Mouse (Mus musculus): ENCODE data around the gene Vmp1.

Gene Vmp1

DNA sequence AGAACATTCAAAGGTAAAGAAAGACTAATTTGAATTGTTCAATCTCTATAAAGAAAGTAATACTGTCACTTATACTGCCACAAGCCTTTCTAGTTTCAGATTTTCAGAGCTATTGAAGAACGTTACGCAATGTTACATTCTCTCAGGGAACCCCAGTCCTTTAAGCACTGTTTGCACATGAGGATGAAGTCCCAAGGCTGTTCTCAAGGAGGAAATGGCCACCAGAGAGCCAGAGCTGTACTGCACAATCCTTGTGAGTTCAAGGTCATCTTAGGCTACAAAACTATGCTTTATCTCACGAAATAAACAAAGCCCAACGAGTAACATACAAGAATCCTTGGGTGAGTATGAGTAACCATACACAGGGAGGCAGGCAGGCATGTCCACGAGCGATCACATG lies 49.2 kb downstream of the Vmp1 start:
- DNase-seq (ENCODE audit: low spot score), result no peak

DNA sequence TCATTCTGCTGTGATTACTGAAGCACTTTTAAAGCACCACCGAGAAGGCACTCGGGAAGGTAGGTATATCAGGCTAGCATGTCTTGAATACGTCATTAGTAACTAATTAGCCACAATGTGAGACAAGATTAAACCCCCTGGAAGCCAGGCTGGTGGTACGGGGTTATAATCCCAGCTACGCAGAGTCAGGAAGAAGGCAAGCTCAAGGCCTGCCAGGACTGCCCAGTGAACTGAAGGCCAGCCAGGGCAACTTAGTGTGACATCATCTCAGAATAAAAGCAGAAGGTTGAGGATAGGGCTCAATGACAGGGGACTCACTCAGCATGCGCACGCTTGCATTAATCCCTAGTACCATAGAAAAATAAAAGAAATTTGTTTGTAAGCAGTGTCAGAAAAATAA lies 53.7 kb downstream of the Vmp1 start:
- DNase-seq (ENCODE audit: low spot score), result no peak

DNA sequence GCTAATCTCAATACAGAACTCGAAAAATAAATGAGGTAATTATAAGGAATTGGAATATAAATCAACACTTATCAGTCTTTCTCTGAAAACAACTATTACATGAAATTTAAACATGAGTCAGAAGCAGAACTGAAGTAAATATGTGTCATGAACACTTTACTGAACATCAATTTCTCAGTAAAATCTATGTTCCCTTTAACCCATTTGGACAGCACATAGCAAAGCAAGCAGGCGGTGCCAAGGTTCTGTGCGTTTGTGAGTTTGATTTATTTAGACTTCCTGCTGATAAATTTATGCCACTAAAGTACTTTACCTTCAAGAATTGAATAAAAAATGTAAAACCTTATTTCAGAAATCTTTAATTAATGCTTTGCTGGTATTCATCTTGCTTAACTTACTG lies 54.2 kb downstream of the Vmp1 start:
- no peak for DNase-seq (ENCODE audit: low spot score)

DNA sequence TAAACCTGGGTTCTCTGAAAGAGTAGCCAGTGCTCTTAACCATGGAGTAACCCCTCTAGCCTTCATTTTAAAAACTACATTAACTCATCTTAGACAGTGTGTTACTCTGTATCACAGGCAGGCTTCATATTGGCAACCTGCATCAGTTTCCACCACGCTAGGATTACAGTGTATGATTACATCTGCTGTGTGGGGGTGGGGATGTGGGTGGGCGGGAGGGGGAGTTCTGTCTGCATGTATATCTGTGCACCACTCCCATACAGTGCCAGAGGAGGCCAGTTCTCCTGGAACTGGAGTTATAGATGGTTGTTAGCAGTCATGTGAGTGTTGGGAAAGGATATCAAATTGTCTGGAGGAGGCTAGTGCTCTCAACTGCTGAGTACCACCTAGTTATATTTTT lies 55.2 kb downstream of the Vmp1 start:
- DNase-seq (ENCODE audit: low spot score), result peak; percentile 43

DNA sequence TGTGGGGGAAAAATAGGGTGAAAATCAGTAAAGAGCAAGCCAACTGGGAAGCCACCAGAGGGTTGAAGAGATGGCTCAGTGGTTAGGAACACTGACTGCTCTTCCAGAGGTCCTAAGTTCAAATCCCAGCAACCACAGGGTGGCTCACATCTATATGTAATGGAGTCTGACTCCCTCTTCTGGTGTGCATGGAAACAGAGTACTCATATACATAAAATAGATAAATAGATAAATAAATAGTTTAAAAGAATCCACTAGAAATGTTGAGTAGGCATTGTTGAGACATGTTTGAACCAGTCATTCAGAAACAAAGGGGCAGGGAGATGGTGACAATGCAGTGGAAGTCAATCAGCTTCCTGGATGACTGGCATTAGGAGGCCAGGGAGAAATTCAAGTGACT lies 56.0 kb downstream of the Vmp1 start:
- DNase-seq (ENCODE audit: low spot score), result no peak

DNA sequence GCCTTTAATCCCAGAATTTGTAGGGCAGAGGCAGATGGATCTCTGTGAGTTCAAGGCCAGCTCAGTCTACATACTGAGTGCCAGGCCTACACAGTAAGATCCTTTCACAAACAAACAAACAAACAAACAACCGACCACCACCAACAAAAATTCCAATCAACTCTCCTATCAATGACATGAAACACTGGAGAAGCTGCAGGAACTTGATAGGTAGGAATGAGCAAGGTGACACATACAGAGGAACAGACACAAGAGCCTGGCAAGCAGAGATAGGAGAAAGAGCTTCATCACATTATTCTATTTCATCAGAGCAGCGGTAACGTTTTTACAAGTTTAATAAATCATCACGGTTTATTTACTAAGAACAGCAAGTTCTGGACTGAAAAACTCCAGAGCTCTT lies 56.9 kb downstream of the Vmp1 start:
- peak; percentile 52 for DNase-seq (ENCODE audit: low spot score)

DNA sequence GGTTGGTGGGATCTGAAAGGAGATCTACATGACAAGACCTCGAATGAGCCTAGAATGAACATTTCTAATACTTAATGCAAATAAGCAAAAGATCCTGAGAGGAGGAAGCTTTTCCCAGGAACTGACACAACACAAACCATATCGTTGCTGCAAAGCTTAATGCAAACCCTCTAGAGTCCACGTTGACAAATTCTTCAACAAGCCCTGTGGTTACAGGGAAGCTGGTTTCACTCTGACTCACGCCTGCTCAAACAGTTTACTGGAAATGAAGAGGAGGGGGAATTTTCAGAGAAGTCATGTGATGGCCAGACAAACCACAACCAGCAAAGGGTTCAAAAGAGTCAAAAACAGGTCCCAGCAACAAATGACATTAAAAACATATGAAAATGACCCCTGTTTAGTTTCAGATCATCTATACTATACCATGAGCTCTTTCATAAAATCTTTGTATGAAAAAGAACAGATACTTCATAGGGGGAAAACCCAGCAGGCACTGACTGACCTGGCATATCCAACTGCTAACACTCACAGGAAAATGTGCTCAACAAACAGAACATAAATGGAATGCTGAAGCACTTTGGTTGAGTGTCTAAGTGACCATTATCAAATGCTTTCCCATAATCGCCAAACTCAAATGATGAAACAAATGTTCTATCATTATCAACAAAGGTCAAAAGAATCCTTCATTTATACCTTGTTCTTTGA lies 59.2 kb downstream of the Vmp1 start:
- no peak for DNase-seq (ENCODE audit: low spot score)

DNA sequence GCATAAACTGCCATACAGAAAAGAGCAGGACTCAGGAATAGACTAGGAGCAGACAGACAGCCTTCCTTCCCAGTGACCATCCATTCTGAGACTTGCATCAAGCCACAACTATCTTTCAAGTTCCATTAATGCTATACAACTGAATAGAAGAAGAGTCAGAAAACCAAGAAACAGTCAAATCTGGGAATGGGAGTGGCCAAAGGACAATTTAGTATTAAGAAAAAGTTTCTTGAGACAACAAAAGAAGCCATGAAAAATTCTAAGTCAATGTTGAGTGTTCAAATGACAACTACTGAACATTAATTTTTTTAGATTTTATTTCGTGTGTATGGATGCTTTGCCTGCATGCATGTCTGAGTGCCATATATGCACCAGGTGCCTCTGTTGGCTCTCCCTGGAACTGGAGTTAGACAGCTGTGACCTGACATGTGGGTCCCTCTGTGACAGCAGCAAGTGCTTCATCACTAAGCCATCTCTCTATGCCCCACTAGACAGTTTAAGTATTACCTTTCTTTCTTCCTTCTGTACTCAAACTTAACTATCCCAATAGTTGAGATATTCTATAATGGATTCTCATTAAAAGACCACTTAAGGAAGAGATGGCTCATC lies 60.1 kb downstream of the Vmp1 start:
- no peak for DNase-seq (ENCODE audit: low spot score)

DNA sequence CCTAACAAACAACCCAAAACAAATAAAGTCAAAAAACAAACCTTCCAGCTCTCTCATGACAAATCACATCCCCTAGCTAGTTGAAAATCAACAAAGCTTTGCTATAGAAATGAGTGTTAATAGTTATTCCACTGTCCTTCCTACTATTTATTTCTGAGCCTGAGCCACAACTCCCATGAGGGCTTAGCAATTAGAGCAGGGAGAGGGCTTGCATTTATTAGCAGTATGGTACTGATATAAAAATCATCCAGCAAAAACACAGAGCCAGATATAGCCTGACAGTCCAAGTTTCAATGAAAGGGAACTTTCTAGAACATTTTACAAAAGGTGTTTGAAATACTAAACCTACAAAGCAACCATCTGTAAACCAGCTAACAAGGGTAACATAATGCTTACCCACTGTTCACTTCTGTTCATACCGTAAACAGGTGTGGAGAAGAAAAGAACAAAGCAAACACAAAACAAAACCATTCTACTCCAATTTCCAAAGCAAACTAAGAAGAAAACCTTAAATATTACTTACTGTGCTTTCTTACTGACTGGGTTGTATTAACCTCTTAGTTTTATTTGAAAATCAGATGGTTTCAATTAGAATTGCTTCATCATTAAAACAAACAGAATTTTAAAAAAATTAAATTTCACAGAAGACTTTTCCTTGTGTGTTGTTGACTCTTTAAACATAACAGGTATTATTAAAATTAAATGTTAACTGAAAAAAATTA lies 61.3 kb downstream of the Vmp1 start:
- DNase-seq (ENCODE audit: low spot score), result no peak

DNA sequence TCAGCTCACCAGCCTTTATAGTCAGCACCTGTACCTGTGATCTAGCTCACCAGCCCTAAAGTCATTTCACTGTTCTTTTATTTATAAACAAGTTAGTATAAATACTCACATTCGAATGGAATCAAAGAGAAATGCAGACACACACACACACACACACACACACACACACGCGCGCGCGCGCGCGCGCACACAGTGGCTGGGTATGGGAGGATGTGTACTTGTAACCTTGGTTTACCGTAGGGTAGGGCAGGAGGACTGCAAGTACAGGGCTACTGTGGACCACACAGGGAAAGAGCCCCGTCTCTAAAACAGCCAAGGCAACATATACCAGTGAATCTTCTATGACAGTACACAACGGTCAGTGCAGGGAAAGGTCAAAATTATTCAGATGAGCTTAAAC lies 62.5 kb downstream of the Vmp1 start:
- DNase-seq (ENCODE audit: low spot score), result no peak

DNA sequence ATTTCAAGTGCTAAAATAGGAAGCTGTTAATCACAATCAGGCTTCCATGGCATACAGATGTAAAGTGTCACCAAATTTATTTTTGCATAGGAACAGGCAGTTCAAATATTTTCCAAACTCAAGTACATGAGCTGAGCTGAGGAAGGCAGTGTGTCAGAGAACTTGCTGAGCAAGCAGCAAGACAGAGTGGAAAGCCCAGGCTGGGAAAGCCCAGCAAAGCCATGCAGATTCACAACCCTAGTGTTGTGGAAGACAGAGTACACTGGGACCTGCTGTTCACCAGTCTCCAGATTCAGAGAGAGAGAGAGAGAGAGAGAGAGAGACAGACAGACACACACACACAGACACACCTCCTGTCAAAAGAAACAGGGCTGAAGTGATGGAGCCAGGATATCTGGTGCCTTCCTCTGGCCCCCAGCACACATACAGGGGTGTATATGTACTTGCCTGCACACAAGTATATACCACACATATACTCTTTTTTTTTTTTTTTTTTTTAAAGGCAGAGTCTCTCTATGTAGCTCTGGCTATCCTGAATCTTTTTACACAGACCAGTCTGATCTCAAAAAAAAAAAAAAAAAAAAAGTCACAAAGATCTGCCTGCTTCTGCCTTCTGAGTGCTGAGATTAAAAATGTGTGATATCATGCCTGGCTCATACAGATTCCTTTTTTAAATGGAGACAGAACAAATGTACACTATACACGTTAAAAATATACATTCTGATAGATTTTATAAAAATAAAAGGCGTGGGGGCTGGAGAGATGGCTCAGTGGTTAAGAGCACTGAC lies 64.9 kb downstream of the Vmp1 start:
- DNase-seq (ENCODE audit: low spot score), result no peak

DNA sequence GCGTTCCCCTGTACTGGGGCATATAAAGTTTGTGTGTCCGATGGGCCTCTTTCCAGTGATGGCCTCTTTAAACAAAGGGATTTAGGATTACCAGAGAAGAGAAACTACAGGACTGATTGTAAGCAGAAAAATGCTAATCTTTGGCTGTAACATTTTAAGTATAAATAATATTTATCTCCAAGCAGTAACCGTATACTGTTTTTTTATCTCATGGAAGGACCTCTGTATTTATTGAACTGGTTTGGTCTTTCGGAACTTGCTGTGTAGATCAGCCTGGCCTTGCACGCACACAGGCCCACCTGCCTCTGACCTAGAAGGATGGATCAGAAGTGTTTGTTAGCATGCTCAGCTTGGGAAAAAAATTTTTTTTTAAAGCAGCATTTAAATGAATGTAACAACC lies 69.0 kb downstream of the Vmp1 start:
- no peak for DNase-seq (ENCODE audit: low spot score)

DNA sequence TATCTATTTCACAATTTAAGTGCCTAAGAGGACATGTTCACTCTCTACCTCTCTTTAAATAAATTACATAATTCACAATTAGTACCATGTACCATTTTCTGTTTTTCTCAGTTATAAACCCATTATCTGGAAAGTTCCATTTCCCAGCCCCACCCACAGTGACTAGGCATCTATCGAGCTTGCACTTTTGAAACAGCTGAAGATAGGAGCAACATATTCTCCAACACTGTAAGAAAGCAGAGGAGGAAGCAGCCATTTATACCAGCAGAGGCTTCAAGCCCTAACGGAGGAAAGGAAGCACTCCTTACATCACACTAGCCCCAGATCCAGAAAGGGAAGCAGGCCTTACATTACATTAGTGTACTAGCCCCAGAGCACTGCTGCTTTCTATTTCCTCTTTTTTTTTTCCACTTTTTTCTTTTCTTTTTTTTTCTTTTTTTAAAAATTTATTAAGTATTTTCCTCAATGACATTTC lies 69.5 kb downstream of the Vmp1 start:
- DNase-seq (ENCODE audit: low spot score), result peak; percentile 89

DNA sequence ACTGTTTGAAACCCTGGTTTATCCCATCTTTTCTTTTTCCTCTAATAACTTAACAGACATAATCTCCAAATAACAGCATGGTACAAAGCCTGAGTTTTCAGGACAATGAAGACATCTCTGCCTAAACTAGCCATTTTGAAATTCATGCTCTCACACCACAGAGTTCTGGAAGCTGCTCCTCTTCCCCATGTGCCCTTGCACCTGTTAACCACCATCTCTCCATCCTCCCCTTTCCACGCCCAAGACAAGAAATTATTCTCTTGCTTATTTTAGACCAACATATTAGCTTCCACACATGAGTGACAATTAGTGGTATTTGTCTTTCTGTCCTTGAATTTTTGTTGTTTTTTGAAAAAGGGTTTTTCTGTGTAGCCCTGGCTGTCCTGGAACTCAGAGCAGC lies 71.6 kb downstream of the Vmp1 start:
- no peak for DNase-seq (ENCODE audit: low spot score)

DNA sequence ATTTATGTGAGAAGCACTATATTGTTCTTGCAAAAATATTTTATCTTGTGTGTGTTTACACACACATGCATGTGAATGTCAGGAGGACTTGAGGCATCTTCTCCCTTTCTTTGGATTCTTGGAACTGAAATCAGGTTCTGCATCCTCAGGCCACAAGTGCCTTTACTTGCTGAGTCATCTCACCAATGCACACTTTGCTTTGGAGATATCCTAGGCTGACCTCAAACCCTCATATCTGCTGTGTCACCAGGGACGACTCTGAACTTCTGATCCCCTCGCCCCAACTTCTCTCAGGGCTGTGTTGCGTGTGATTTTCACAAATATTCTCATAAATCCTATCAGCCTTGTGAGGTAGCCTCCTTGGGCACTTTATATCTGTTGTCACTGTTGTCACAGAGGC lies 73.4 kb downstream of the Vmp1 start:
- DNase-seq (ENCODE audit: low spot score), result peak; percentile 70

DNA sequence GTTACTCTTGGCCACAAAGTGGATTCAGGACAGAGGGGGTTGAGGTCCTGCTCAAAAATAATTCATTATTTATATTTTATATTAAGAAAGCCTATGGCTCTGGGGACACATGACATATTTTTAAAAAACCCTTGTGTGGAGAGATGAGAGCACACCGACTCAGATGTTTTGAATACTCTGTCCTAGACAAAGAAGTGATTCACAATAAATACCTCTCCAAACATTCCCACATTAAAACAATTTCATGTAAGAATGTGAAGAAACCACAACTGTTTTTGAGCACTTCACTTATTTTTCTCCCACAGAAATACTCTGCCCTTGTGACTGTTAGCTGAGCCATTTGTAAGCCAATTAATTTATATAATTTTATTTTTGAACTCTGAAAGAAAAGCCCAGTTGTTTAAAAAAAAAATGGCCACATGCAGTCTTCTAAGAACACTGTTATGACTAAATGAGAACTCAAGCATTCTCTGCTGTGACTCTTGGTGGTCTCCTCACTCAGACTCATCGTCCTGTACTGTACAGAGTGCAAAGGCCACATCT lies 75.8 kb downstream of the Vmp1 start:
- no peak for DNase-seq (ENCODE audit: low spot score)

DNA sequence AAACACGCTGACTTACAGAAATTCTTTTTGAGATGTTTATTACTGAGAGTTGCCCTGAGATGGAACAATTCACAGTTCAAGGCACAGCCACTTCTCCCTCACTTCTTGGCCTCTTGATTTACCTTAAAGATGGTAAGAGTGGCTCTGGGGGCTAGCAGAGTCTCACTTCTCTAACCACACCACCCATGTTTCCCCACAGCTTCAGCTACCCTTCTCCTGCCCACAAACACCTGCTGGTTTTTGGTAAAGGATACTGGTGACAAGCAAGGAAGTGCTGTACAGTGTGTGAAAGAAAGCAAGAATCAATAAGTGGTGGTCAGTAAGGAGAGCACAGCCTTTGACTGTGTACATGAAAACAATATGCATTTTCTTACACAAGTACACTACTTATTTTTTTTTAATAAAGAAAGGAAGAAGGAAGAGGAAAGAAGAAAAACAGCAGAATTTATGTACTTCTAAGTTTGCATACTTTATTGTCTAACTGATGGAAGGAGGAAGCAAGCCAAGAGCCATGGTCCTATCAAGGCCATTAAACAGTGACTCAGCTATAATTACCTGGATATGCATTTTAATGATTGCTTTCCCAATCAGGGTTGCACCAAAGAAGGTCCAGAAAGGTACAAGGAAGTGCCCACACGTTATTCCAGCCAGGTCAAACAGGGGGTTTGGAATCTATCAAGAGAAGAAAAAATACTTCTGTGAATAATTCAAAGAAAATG lies 76.9 kb downstream of the Vmp1 start:
- no peak for DNase-seq (ENCODE audit: low spot score)

DNA sequence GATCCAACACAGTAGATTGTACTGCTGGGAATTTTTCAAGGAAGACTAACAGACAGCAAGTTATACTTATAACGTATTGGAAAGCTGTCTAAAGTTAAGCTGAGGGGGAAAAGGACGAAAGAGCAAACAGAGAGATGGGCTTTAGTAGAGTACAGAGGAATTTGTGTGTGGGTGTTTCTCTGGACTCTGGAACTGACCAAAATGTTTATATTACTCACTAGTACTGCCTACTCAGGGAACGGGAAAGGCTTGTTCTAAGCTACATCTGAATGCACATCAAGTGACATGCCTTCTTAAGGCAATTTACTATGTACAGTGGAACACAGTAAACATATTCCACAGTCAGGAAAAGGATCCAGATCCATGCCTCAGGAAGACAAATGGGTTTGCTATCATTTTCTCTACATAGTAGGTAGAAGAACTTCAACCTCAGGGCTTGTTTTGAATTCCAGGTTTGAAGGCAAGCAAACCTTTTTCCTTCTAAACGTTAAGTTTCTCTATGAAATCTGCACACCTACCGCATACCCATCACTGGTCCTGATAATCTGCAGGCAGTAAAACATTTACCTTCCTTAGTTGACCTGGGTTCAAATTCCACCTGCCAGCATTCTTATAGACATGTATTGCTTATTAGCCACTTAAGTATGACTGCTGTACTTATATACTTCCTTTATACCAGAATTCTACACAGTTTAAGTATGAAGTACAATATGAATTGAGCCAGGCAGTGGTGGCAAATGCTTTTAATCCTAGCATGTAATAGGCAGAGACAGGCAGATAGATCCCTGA lies 78.7 kb downstream of the Vmp1 start:
- no peak for DNase-seq (ENCODE audit: low spot score)

DNA sequence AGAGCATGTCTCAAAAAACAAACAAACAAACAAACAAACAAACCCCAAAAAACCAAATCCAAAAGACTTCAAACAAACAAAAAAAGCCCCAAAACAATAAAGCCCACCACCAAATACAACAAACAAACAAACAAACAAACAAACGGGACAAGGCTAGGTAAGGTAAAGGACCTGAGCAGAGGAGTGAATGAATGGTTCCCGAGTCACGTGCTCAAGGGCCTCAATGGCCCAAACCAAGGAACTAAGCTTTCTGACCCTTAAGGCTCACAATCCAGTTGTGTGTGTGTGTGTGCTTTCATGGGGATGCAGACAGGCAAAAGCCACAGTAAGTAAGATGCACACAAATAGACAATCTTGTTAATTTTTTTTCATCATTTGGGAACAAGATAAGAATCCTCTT lies 79.3 kb downstream of the Vmp1 start:
- no peak for DNase-seq (ENCODE audit: low spot score)

DNA sequence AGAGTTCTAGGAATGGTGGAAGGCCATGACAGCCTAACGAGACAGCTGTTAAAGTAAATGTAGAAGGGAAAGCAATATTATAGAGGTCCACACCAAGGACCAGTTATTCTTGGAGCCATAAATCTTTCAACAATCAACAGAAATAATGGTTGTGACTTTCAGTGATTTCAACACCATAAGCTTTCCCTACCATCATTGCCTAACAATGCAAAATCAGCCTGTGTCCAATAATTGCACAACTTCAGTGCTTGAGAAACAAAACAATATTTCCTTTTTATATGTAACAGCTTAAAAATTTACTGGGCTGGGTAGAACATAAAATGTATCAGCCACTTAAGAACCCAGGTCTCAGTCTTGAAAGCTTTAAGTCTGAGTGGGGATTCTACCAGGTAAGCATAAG lies 79.9 kb downstream of the Vmp1 start:
- DNase-seq (ENCODE audit: low spot score), result no peak

DNA sequence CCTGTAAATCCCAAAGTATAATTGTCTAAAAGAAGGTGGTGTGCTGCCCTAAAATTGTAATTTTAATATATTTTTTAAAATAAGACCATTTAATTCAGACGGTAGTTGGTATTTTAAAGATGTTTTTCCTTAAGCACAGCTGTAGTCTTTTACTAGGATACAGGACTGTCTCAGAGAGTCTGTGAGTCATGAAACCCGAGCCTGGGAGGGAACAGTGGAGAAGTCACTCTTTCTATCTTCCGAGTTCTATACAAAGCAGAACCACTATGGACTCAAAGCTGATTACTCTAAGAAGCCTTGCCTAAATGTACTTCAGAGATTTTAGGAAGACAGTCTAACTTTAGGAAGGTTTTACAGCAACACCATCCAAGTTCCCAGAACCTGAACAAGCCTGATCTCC lies 81.5 kb downstream of the Vmp1 start:
- DNase-seq (ENCODE audit: low spot score), result no peak

All from c-Kit-positive CD71-positive TER-119-positive erythroid progenitor cells, embryonic 14.5 days (primary cell).